Mouse (Mus musculus) heart, postnatal 0 days (tissue): ENCODE data around the gene Brd2. TPM values are rescaled to one million over a fixed set of nuclear protein-coding genes. Genes with fewer than 3 reads are reported as not detected.

ENCODE experiments used
- ATAC-seq: fragments of 200-750 bp; cut with Nextera tagmentation; 2 replicates; pipeline ENCODE4 v1.8.0; 2017; ENCODE audit warnings: low read depth, moderate number of reproducible peaks, moderate library complexity; ENCODE audit not compliant: insufficient read depth
- DNase-seq: peaks from one replicate; pipeline ENCODE4 v3.0.0-alpha.2; 2016; ENCODE audit warnings: low spot score
- H3K27ac ChIP-seq: fragments of 300-500 bp; sonication (generic); 2 replicates; pipeline ENCODE4 v1.5.1; 2014; ENCODE audit warnings: low read depth, mild to moderate bottlenecking
- H3K27me3 ChIP-seq: fragments of 300-500 bp; sonication (generic); 2 replicates; pipeline ENCODE4 v1.6.1; 2014; ENCODE audit warnings: low read length, mixed read lengths; ENCODE audit not compliant: control insufficient read depth, insufficient read depth
- H3K36me3 ChIP-seq: fragments of 300-500 bp; sonication (generic); replicated peaks from 2 replicates; pipeline ENCODE4 v1.6.1; 2014; ENCODE audit warnings: low read length, mixed read lengths; ENCODE audit not compliant: control insufficient read depth, insufficient read depth
- H3K4me1 ChIP-seq: fragments of 300-500 bp; sonication (generic); 2 replicates; pipeline ENCODE4 v1.6.1; 2014; ENCODE audit warnings: antibody characterized with exemption; ENCODE audit not compliant: control insufficient read depth, insufficient read depth
- H3K4me2 ChIP-seq: fragments of 300-500 bp; sonication (generic); 2 replicates; pipeline ENCODE4 v1.6.1; 2014; ENCODE audit warnings: low read depth, mild to moderate bottlenecking, low read length, moderate library complexity
- H3K4me3 ChIP-seq: fragments of 300-500 bp; sonication (generic); 2 replicates; pipeline ENCODE4 v1.5.1; 2014; ENCODE audit warnings: low read depth, low read length
- H3K9ac ChIP-seq: fragments of 300-500 bp; sonication (generic); replicated peaks from 2 replicates; pipeline ENCODE4 v1.6.1; 2014; ENCODE audit warnings: low read depth, low read length, mixed read lengths
- H3K9me3 ChIP-seq: fragments of 300-500 bp; sonication (generic); replicated peaks from 2 replicates; pipeline ENCODE4 v1.6.1; 2016; ENCODE audit warnings: low read length; ENCODE audit not compliant: control insufficient read depth
- CTCF ChIP-seq: IDR thresholded peaks from 2 replicates; pipeline ENCODE4 v1.5.1; 2016; ENCODE audit warnings: antibody characterized with exemption, control low read depth, low read depth
- EP300 ChIP-seq: IDR thresholded peaks from 2 replicates; pipeline ENCODE4 v1.6.1; 2016; ENCODE audit warnings: antibody characterized with exemption, low read depth
- WGBS: fragments of 180-500 bp; shearing (Covaris S2); extraction: QIAGEN DNeasy Blood & Tissue Kit; methylation state at CpG from one replicate; pipeline ENCODE4 v1.1.7; 2014; 5-methylcytosine and 5-hydroxymethylcytosine counted together
- polyA plus RNA-seq: library from polyadenylated mRNA; unstranded; fragments of >200 nt; fragmentation: Nextera tagmentation; extraction: Ambion mirVana; gene quantifications from 2 replicates; pipeline ENCODE4 v1.2.1, GENCODE M21; 2015
- total RNA-seq: library from RNA; depleted of rRNA; stranded (reverse); fragments of >200 nt; gene quantifications from 2 replicates; pipeline ENCODE4 v1.2.3, GENCODE M21; 2014; ENCODE audit warnings: low replicate concordance; rRNA removed

Brd2 gene
- total and polyA plus RNA-seq, 2 experiments from 2014 or later, result 38.4 to 87.5 TPM

GRCm38 (mm10) chr17:34077549-34077948 lies 44.9 kb downstream of the Brd2 start:
- Histone ChIP-seq H3K27ac (no peak overlapping the region), H3K4me3 (no peak overlapping the region), H3K4me2 (no peak overlapping the region), H3K9ac (no peak overlapping the region), H3K27me3 (peaks cover 25% of the 10 kb centered on the region), H3K4me1 (no peaks in the 10 kb centered on the region), H3K36me3 (no peaks in the 10 kb centered on the region), H3K9me3 (no peaks in the 10 kb centered on the region)
- TF ChIP-seq EP300 (no peak), CTCF (peak; percentile 75)
- 1% methylated on average over 9 of the region's 9 CpGs for WGBS
- DNase-seq (peak; percentile 66), ATAC-seq (no peak)

GRCm38 (mm10) chr17:34075271-34075670 lies 47.2 kb downstream of the Brd2 start:
- TF ChIP-seq CTCF, result peak; percentile 62
- TF ChIP-seq EP300, result no peak
- Histone ChIP-seq H3K27me3 (peaks cover 28% of the 10 kb centered on the region), H3K27ac (no peak overlapping the region), H3K9me3 (no peaks in the 10 kb centered on the region), H3K36me3 (no peaks in the 10 kb centered on the region), H3K4me3 (no peak overlapping the region), H3K4me1 (no peaks in the 10 kb centered on the region), H3K4me2 (no peak overlapping the region), H3K9ac (no peak overlapping the region)
- no peak for ATAC-seq
- WGBS, result 38% methylated on average over 7 of the region's 7 CpGs
- DNase-seq, result no peak

- 60% methylated on average over 5 of the region's 5 CpGs for WGBS
- Histone ChIP-seq H3K36me3 (no peaks in the 10 kb centered on the region), H3K27ac (no peak overlapping the region), H3K4me1 (no peaks in the 10 kb centered on the region), H3K4me3 (no peak overlapping the region), H3K4me2 (no peak overlapping the region), H3K9ac (no peak overlapping the region), H3K27me3 (peaks cover 25% of the 10 kb centered on the region), H3K9me3 (no peaks in the 10 kb centered on the region)
- ATAC-seq (no peak), DNase-seq (no peak)
- no peak for TF ChIP-seq EP300
- no peak for TF ChIP-seq CTCF
These were observed 50.3 kb downstream of the Brd2 start for GRCm38 (mm10) chr17:34072091-34072490.

DNA sequence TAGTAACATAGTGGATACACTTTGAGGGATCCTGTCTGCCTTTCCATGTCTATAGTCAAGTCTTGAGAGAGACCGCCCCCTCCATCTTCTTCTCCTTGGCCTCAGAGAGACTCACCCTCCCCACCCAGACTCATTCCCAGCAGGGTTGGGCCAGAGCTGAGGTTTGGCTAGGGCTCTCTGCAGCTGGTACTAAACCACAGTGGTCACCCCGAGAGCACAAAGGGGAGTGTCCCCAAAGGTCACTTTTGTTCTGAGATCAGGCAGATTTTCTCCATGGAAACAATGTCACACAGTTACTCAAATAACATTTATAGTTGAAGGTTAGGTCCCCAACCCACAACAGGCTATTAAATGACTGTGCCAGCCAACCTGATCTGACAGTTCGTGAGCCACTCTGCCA lies 53.6 kb downstream of the Brd2 start:
- no peak overlapping the region for H3K4me2 ChIP-seq
- no peak overlapping the region for H3K9ac ChIP-seq
- no peaks in the 10 kb centered on the region for H3K36me3 ChIP-seq
- 0 out of 2 replicates have a peak, but pooled peaks cover 8% of the 10 kb centered on the region for H3K27me3 ChIP-seq
- no peak for TF ChIP-seq CTCF
- no peak for TF ChIP-seq EP300
- WGBS, result 46% methylated on average over 3 of the region's 3 CpGs
- DNase-seq (no peak), ATAC-seq (no peak)
- H3K27ac ChIP-seq, result no peak overlapping the region
- no peak overlapping the region for H3K4me3 ChIP-seq
- H3K4me1 ChIP-seq, result no peaks in the 10 kb centered on the region
- H3K9me3 ChIP-seq, result no peaks in the 10 kb centered on the region

Other genes with a start within 250 kb of the Brd2 start
Only the 30 nearest of the 32 such genes appear.
- 17.0 and 30.1 TPM in 2 replicates for gene Kifc1, start 232.0 kb downstream of the Brd2 start, total RNA-seq
- 2.0 and 2.1 TPM in 2 replicates for gene Kifc1, start 232.0 kb downstream of the Brd2 start, polyA plus RNA-seq
- not detected in 2 replicates for gene Platr17, start 217.5 kb downstream of the Brd2 start, total RNA-seq
- not detected in 2 replicates for gene Platr17, start 217.5 kb downstream of the Brd2 start, polyA plus RNA-seq
- gene Daxx, start 213.2 kb downstream of the Brd2 start, total RNA-seq, result 15.2 and 19.3 TPM in 2 replicates
- gene Daxx, start 213.2 kb downstream of the Brd2 start, polyA plus RNA-seq, result 18.0 and 20.0 TPM in 2 replicates
- 50.9 and 84.1 TPM in 2 replicates for gene Tapbp, start 206.7 kb downstream of the Brd2 start, total RNA-seq
- 47.6 and 51.3 TPM in 2 replicates for gene Tapbp, start 206.7 kb downstream of the Brd2 start, polyA plus RNA-seq
- 29.1 and 42.9 TPM in 2 replicates for gene Zbtb22, start 206.7 kb downstream of the Brd2 start, total RNA-seq
- gene Zbtb22, start 206.7 kb downstream of the Brd2 start, polyA plus RNA-seq, result 10.1 and 12.0 TPM in 2 replicates
- gene Rgl2, start 193.1 kb downstream of the Brd2 start, total RNA-seq, result 63.1 and 144 TPM in 2 replicates
- gene Rgl2, start 193.1 kb downstream of the Brd2 start, polyA plus RNA-seq, result 21.1 and 21.9 TPM in 2 replicates
- 28.6 and 77.4 TPM in 2 replicates for gene Pfdn6, start 182.3 kb downstream of the Brd2 start, total RNA-seq
- 123 and 128 TPM in 2 replicates for gene Pfdn6, start 182.3 kb downstream of the Brd2 start, polyA plus RNA-seq
- 6.7 and 10.9 TPM in 2 replicates for gene Wdr46, start 182.0 kb downstream of the Brd2 start, total RNA-seq
- gene Wdr46, start 182.0 kb downstream of the Brd2 start, polyA plus RNA-seq, result 8.9 and 11.1 TPM in 2 replicates
- 0.53 and 0.70 TPM in 2 replicates for gene B3galt4, start 171.1 kb downstream of the Brd2 start, total RNA-seq
- gene B3galt4, start 171.1 kb downstream of the Brd2 start, polyA plus RNA-seq, result 5.5 and 6.1 TPM in 2 replicates
- 28.2 and 31.8 TPM in 2 replicates for gene Vps52, start 166.8 kb downstream of the Brd2 start, total RNA-seq
- gene Vps52, start 166.8 kb downstream of the Brd2 start, polyA plus RNA-seq, result 27.8 TPM in 2 replicates
- 1,548 and 1,735 TPM in 2 replicates for gene Rps18, start 166.6 kb downstream of the Brd2 start, total RNA-seq
- 845 and 880 TPM in 2 replicates for gene Rps18, start 166.6 kb downstream of the Brd2 start, polyA plus RNA-seq
- 61.0 and 84.5 TPM in 2 replicates for gene H2-K1, start 122.3 kb downstream of the Brd2 start, total RNA-seq
- 42.9 and 48.4 TPM in 2 replicates for gene H2-K1, start 122.3 kb downstream of the Brd2 start, polyA plus RNA-seq
- 22.5 and 48.5 TPM in 2 replicates for gene Ring1, start 98.0 kb downstream of the Brd2 start, total RNA-seq
- 10.3 and 11.9 TPM in 2 replicates for gene Ring1, start 98.0 kb downstream of the Brd2 start, polyA plus RNA-seq
- 80.6 and 101 TPM in 2 replicates for gene H2-Ke6, start 94.6 kb downstream of the Brd2 start, total RNA-seq
- 58.5 and 64.6 TPM in 2 replicates for gene H2-Ke6, start 94.6 kb downstream of the Brd2 start, polyA plus RNA-seq
- 88.7 and 97.2 TPM in 2 replicates for gene Slc39a7, start 91.0 kb downstream of the Brd2 start, total RNA-seq
- gene Slc39a7, start 91.0 kb downstream of the Brd2 start, polyA plus RNA-seq, result 79.7 and 85.4 TPM in 2 replicates
- 29.4 and 36.6 TPM in 2 replicates for gene Rxrb, start 90.8 kb downstream of the Brd2 start, total RNA-seq
- 28.4 and 31.2 TPM in 2 replicates for gene Rxrb, start 90.8 kb downstream of the Brd2 start, polyA plus RNA-seq
- 1.4 and 1.9 TPM in 2 replicates for gene Col11a2, start 83.2 kb downstream of the Brd2 start, total RNA-seq
- 0.25 and 0.29 TPM in 2 replicates for gene Col11a2, start 83.2 kb downstream of the Brd2 start, polyA plus RNA-seq
- not detected in 2 replicates for gene H2-Oa, start 30.3 kb downstream of the Brd2 start, total RNA-seq
- gene H2-Oa, start 30.3 kb downstream of the Brd2 start, polyA plus RNA-seq, result not detected in 2 replicates
- gene H2-DMa, start 3.1 kb downstream of the Brd2 start, total RNA-seq, result 2.6 and 7.2 TPM in 2 replicates
- gene H2-DMa, start 3.1 kb downstream of the Brd2 start, polyA plus RNA-seq, result 4.2 and 4.6 TPM in 2 replicates
- 1.5 TPM in 1 of 2 replicates, not detected in the other for gene H2-DMb2, start 20.7 kb upstream of the Brd2 start, total RNA-seq
- gene H2-DMb2, start 20.7 kb upstream of the Brd2 start, polyA plus RNA-seq, result 0.33 and 0.38 TPM in 2 replicates
- gene H2-DMb1, start 30.4 kb upstream of the Brd2 start, total RNA-seq, result 0.19 TPM in 1 of 2 replicates, not detected in the other
- gene H2-DMb1, start 30.4 kb upstream of the Brd2 start, polyA plus RNA-seq, result 0.65 and 0.90 TPM in 2 replicates
- 8.8 and 10.7 TPM in 2 replicates for gene Tap1, start 64.9 kb upstream of the Brd2 start, total RNA-seq
- 2.7 and 3.7 TPM in 2 replicates for gene Tap1, start 64.9 kb upstream of the Brd2 start, polyA plus RNA-seq
- 2.9 and 6.3 TPM in 2 replicates for gene Psmb9, start 65.1 kb upstream of the Brd2 start, total RNA-seq
- 2.5 and 3.6 TPM in 2 replicates for gene Psmb9, start 65.1 kb upstream of the Brd2 start, polyA plus RNA-seq
- 9.7 and 11.0 TPM in 2 replicates for gene Psmb8, start 75.1 kb upstream of the Brd2 start, total RNA-seq
- 9.4 and 9.9 TPM in 2 replicates for gene Psmb8, start 75.1 kb upstream of the Brd2 start, polyA plus RNA-seq
- gene Tap2, start 80.9 kb upstream of the Brd2 start, total RNA-seq, result 3.3 and 14.5 TPM in 2 replicates
- 7.0 and 7.5 TPM in 2 replicates for gene Tap2, start 80.9 kb upstream of the Brd2 start, polyA plus RNA-seq
- gene H2-Ob, start 116.3 kb upstream of the Brd2 start, total RNA-seq, result not detected in 2 replicates
- gene H2-Ob, start 116.3 kb upstream of the Brd2 start, polyA plus RNA-seq, result 0.08 and 0.14 TPM in 2 replicates
- gene H2-Ab1, start 135.1 kb upstream of the Brd2 start, total RNA-seq, result 0.69 and 4.1 TPM in 2 replicates
- gene H2-Ab1, start 135.1 kb upstream of the Brd2 start, polyA plus RNA-seq, result 2.0 and 3.6 TPM in 2 replicates
- gene H2-Aa, start 165.2 kb upstream of the Brd2 start, total RNA-seq, result 5.8 TPM in 1 of 2 replicates, not detected in the other
- 1.7 and 2.5 TPM in 2 replicates for gene H2-Aa, start 165.2 kb upstream of the Brd2 start, polyA plus RNA-seq
- gene H2-Eb1, start 183.2 kb upstream of the Brd2 start, total RNA-seq, result 1.2 TPM in 1 of 2 replicates, not detected in the other
- gene H2-Eb1, start 183.2 kb upstream of the Brd2 start, polyA plus RNA-seq, result 4.1 and 4.4 TPM in 2 replicates
- not detected in 2 replicates for gene H2-Eb2, start 203.0 kb upstream of the Brd2 start, total RNA-seq
- gene H2-Eb2, start 203.0 kb upstream of the Brd2 start, polyA plus RNA-seq, result not detected in 2 replicates